Mouse (Mus musculus) embryonic fibroblast, embryonic 13.5 days (primary cell): ENCODE results near the gene Nxpe4.

Experiments used
- CTCF ChIP-seq: IDR thresholded peaks from 2 replicates; pipeline ENCODE4 v1.5.1; 2011; ENCODE audit warnings: mild to moderate bottlenecking, control low read depth, low read length, moderate library complexity, borderline replicate concordance; ENCODE audit not compliant: insufficient read depth
- POLR2A ChIP-seq: IDR thresholded peaks from 2 replicates; pipeline ENCODE4 v1.6.1; 2011; ENCODE audit warnings: low read depth, mild to moderate bottlenecking, control low read depth, low read length, moderate library complexity

GRCm38 (mm10) chr9:48294754-48295153 is 132.9 kb downstream of the Nxpe4 start:
- no peak for TF ChIP-seq POLR2A
- TF ChIP-seq CTCF: no peak
